Mouse (Mus musculus): ENCODE data around the gene Cd300ld3. TPM values are rescaled to one million over a fixed set of nuclear protein-coding genes. Genes with fewer than 3 reads are reported as not detected.

The Cd300ld3 gene
- polyA plus RNA-seq (2014; fragmentation: Nextera tagmentation; extraction: Ambion mirVana): not detected in 2 replicates

GRCm38 (mm10) chr11:115048259-115048658 lies at the start of gene Cd300ld3:
Gene Cd300ld3, minus strand, starts transcription at chr11:115048409.
- DNase-seq (ENCODE audit: low spot score) (no peak), ATAC-seq (ENCODE audit: low FRiP score) (no peak)
- 91% methylated on average over 2 of the region's 2 CpGs for WGBS
- Histone ChIP-seq H3K27ac (ENCODE audit: low read depth, low read length) (no peak within 1 kb of the TSS), H3K9me3 (ENCODE audit: control insufficient read depth, low read length) (no peaks in the 10 kb centered on the region), H3K27me3 (ENCODE audit: control insufficient read depth, insufficient read depth, low read length) (no peaks in the 10 kb centered on the region), H3K36me3 (ENCODE audit: control insufficient read depth, insufficient read depth, low read length) (no peaks in the 10 kb centered on the region), H3K4me2 (replicated peaks; ENCODE audit: low read depth, low read length) (no peak within 1 kb of the TSS), H3K9ac (ENCODE audit: low read depth, low read length) (no peak within 1 kb of the TSS), H3K4me3 (ENCODE audit: low read depth, low read length) (no peak within 1 kb of the TSS), H3K4me1 (replicated peaks; ENCODE audit: control insufficient read depth, insufficient read depth, low read length) (no peaks in the 10 kb centered on the region)

- Histone ChIP-seq H3K4me2 (replicated peaks; ENCODE audit: low read depth, low read length) (peak overlapping the region; percentile 48), H3K27me3 (ENCODE audit: control insufficient read depth, insufficient read depth, low read length) (peaks cover 24% of the 10 kb centered on the region), H3K27ac (ENCODE audit: low read depth, low read length) (no peak overlapping the region), H3K4me3 (ENCODE audit: low read depth, low read length) (peak overlapping the region; percentile 27; the same call in 1 of the 2 replicates), H3K4me1 (replicated peaks; ENCODE audit: control insufficient read depth, insufficient read depth, low read length) (peaks cover 2% of the 10 kb centered on the region; the same call in 1 of the 2 replicates), H3K9ac (ENCODE audit: low read depth, low read length) (no peak overlapping the region), H3K9me3 (ENCODE audit: control insufficient read depth, low read length) (no peaks in the 10 kb centered on the region), H3K36me3 (ENCODE audit: control insufficient read depth, insufficient read depth, low read length) (no peaks in the 10 kb centered on the region)
- no peak for ATAC-seq (ENCODE audit: low FRiP score)
- 9% methylated on average over 4 of the region's 4 CpGs for WGBS
- no peak for DNase-seq (ENCODE audit: low spot score)
Measured at GRCm38 (mm10) chr11:115092140-115092539, 43.9 kb upstream of the Cd300ld3 start.

GRCm38 (mm10) chr11:115091362-115091901 lies 43.2 kb upstream of the Cd300ld3 start, which contains the start of gene Rab37:
Gene Rab37, plus strand, starts transcription at chr11:115091431.
- Histone ChIP-seq H3K27me3 (ENCODE audit: control insufficient read depth, insufficient read depth, low read length) (peaks cover 24% of the 10 kb centered on the region), H3K9me3 (ENCODE audit: control insufficient read depth, low read length) (no peaks in the 10 kb centered on the region), H3K4me2 (replicated peaks; ENCODE audit: low read depth, low read length) (peak within 1 kb of the TSS; percentile 48), H3K9ac (ENCODE audit: low read depth, low read length) (0 out of 2 replicates have a peak within 1 kb of the TSS, but pooled peaks have one; percentile 37), H3K27ac (ENCODE audit: low read depth, low read length) (no peak within 1 kb of the TSS), H3K4me1 (replicated peaks; ENCODE audit: control insufficient read depth, insufficient read depth, low read length) (peaks cover 2% of the 10 kb centered on the region; the same call in 1 of the 2 replicates), H3K4me3 (ENCODE audit: low read depth, low read length) (peak within 1 kb of the TSS; percentile 27), H3K36me3 (ENCODE audit: control insufficient read depth, insufficient read depth, low read length) (no peaks in the 10 kb centered on the region)
- ATAC-seq (ENCODE audit: low FRiP score) (no peak), DNase-seq (ENCODE audit: low spot score) (peak; percentile 46)
- 3% methylated on average over 36 of the region's 36 CpGs for WGBS

- Histone ChIP-seq H3K4me3 (ENCODE audit: low read depth, low read length) (no peak overlapping the region), H3K4me1 (replicated peaks; ENCODE audit: control insufficient read depth, insufficient read depth, low read length) (peaks cover 2% of the 10 kb centered on the region; the same call in 1 of the 2 replicates), H3K4me2 (replicated peaks; ENCODE audit: low read depth, low read length) (no peak overlapping the region), H3K27me3 (ENCODE audit: control insufficient read depth, insufficient read depth, low read length) (peaks cover 24% of the 10 kb centered on the region), H3K9me3 (ENCODE audit: control insufficient read depth, low read length) (no peaks in the 10 kb centered on the region), H3K36me3 (ENCODE audit: control insufficient read depth, insufficient read depth, low read length) (no peaks in the 10 kb centered on the region), H3K9ac (ENCODE audit: low read depth, low read length) (no peak overlapping the region), H3K27ac (ENCODE audit: low read depth, low read length) (no peak overlapping the region)
- DNase-seq (ENCODE audit: low spot score) (no peak), ATAC-seq (ENCODE audit: low FRiP score) (no peak)
- 68% methylated on average over 6 of the region's 6 CpGs for WGBS
Measured at GRCm38 (mm10) chr11:115089853-115090252, 41.6 kb upstream of the Cd300ld3 start.

- 72% methylated on average over 7 of the region's 7 CpGs for WGBS
- no peak overlapping the region for H3K9ac ChIP-seq (ENCODE audit: low read depth, low read length)
- H3K4me1 ChIP-seq (replicated peaks; ENCODE audit: control insufficient read depth, insufficient read depth, low read length): peaks cover 3% of the 10 kb centered on the region
- H3K4me2 ChIP-seq (replicated peaks; ENCODE audit: low read depth, low read length): no peak overlapping the region
- H3K4me3 ChIP-seq (ENCODE audit: low read depth, low read length): no peak overlapping the region
- DNase-seq (ENCODE audit: low spot score): no peak
- ATAC-seq (ENCODE audit: low FRiP score): no peak
- H3K9me3 ChIP-seq (ENCODE audit: control insufficient read depth, low read length): no peaks in the 10 kb centered on the region
- no peak overlapping the region for H3K27ac ChIP-seq (ENCODE audit: low read depth, low read length)
- H3K27me3 ChIP-seq (ENCODE audit: control insufficient read depth, insufficient read depth, low read length): peaks cover 9% of the 10 kb centered on the region
- H3K36me3 ChIP-seq (ENCODE audit: control insufficient read depth, insufficient read depth, low read length): no peaks in the 10 kb centered on the region
Measured at GRCm38 (mm10) chr11:115086213-115086612, 38.0 kb upstream of the Cd300ld3 start.

- WGBS: 52% methylated on average over 8 of the region's 8 CpGs
- no peak for ATAC-seq (ENCODE audit: low FRiP score)
- no peak overlapping the region for H3K4me3 ChIP-seq (ENCODE audit: low read depth, low read length)
Measured at GRCm38 (mm10) chr11:115085064-115085463, 36.9 kb upstream of the Cd300ld3 start.

GRCm38 (mm10) chr11:115084595-115084994 lies 36.4 kb upstream of the Cd300ld3 start:
- no peaks in the 10 kb centered on the region; the same call in 1 of the 2 replicates for H3K27me3 ChIP-seq (ENCODE audit: control insufficient read depth, insufficient read depth, low read length)
- no peak overlapping the region for H3K4me3 ChIP-seq (ENCODE audit: low read depth, low read length)
- 28% methylated on average over 12 of the region's 12 CpGs for WGBS
- H3K4me1 ChIP-seq (replicated peaks; ENCODE audit: control insufficient read depth, insufficient read depth, low read length): peaks cover 3% of the 10 kb centered on the region
- DNase-seq (ENCODE audit: low spot score) (no peak), ATAC-seq (ENCODE audit: low FRiP score) (no peak)
- no peaks in the 10 kb centered on the region for H3K36me3 ChIP-seq (ENCODE audit: control insufficient read depth, insufficient read depth, low read length)
- no peak overlapping the region for H3K4me2 ChIP-seq (replicated peaks; ENCODE audit: low read depth, low read length)
- H3K9ac ChIP-seq (ENCODE audit: low read depth, low read length): no peak overlapping the region
- H3K27ac ChIP-seq (ENCODE audit: low read depth, low read length): no peak overlapping the region
- no peaks in the 10 kb centered on the region for H3K9me3 ChIP-seq (ENCODE audit: control insufficient read depth, low read length)

More at GRCm38 (mm10) chr11:115085064-115085463, 36.9 kb upstream of the Cd300ld3 start:
- H3K4me2 ChIP-seq (replicated peaks; ENCODE audit: low read depth, low read length): no peak overlapping the region
- H3K4me1 ChIP-seq (replicated peaks; ENCODE audit: control insufficient read depth, insufficient read depth, low read length): peaks cover 3% of the 10 kb centered on the region
- DNase-seq (ENCODE audit: low spot score): no peak
- H3K9me3 ChIP-seq (ENCODE audit: control insufficient read depth, low read length): no peaks in the 10 kb centered on the region
- H3K36me3 ChIP-seq (ENCODE audit: control insufficient read depth, insufficient read depth, low read length): no peaks in the 10 kb centered on the region
- H3K27ac ChIP-seq (ENCODE audit: low read depth, low read length): no peak overlapping the region
- H3K9ac ChIP-seq (ENCODE audit: low read depth, low read length): no peak overlapping the region
- H3K27me3 ChIP-seq (ENCODE audit: control insufficient read depth, insufficient read depth, low read length): no peaks in the 10 kb centered on the region; the same call in 1 of the 2 replicates

- no peaks in the 10 kb centered on the region; the same call in 1 of the 2 replicates for H3K27me3 ChIP-seq (ENCODE audit: control insufficient read depth, insufficient read depth, low read length)
- ATAC-seq (ENCODE audit: low FRiP score): peak; percentile 53; the same call in 1 of the 2 replicates
Measured at GRCm38 (mm10) chr11:115083376-115084139, 35.3 kb upstream of the Cd300ld3 start.

More at GRCm38 (mm10) chr11:115083376-115084139, 35.3 kb upstream of the Cd300ld3 start:
- peaks cover 3% of the 10 kb centered on the region for H3K4me1 ChIP-seq (replicated peaks; ENCODE audit: control insufficient read depth, insufficient read depth, low read length)
- no peak overlapping the region for H3K4me3 ChIP-seq (ENCODE audit: low read depth, low read length)
- H3K4me2 ChIP-seq (replicated peaks; ENCODE audit: low read depth, low read length): no peak overlapping the region
- no peak overlapping the region for H3K27ac ChIP-seq (ENCODE audit: low read depth, low read length)
- WGBS: 49% methylated on average over 18 of the region's 18 CpGs
- no peak overlapping the region for H3K9ac ChIP-seq (ENCODE audit: low read depth, low read length)
- no peaks in the 10 kb centered on the region for H3K9me3 ChIP-seq (ENCODE audit: control insufficient read depth, low read length)
- peak; percentile 90 for DNase-seq (ENCODE audit: low spot score)
- H3K36me3 ChIP-seq (ENCODE audit: control insufficient read depth, insufficient read depth, low read length): no peaks in the 10 kb centered on the region
